Mouse (Mus musculus): ENCODE measurements around the gene Cers2. TPM values are rescaled to one million over a fixed set of nuclear protein-coding genes. Genes with fewer than 3 reads are reported as not detected.

Gene Cers2
- polyA plus RNA-seq, 1 experiment from 2014 or later: 97.4 TPM

Other genes starting within 250 kb of the Cers2 start
- gene Pip5k1a, start 207.9 kb upstream of the Cers2 start, polyA plus RNA-seq (2015; fragmentation: Nextera tagmentation; extraction: Ambion mirVana): 13.8 and 14.5 TPM in 2 replicates
- gene Vps72, start 203.8 kb upstream of the Cers2 start, polyA plus RNA-seq (2015; fragmentation: Nextera tagmentation; extraction: Ambion mirVana): 142 and 158 TPM in 2 replicates
- gene Tmod4, start 190.3 kb upstream of the Cers2 start, polyA plus RNA-seq (2015; fragmentation: Nextera tagmentation; extraction: Ambion mirVana): 0.98 and 1.7 TPM in 2 replicates
- 83.2 and 83.6 TPM in 2 replicates for gene Scnm1, start 180.8 kb upstream of the Cers2 start, polyA plus RNA-seq (2015; fragmentation: Nextera tagmentation; extraction: Ambion mirVana)
- 51.9 and 52.3 TPM in 2 replicates for gene Lysmd1, start 180.7 kb upstream of the Cers2 start, polyA plus RNA-seq (2015; fragmentation: Nextera tagmentation; extraction: Ambion mirVana)
- gene Tnfaip8l2, start 172.4 kb upstream of the Cers2 start, polyA plus RNA-seq (2015; fragmentation: Nextera tagmentation; extraction: Ambion mirVana): 3.0 and 3.3 TPM in 2 replicates
- gene Sema6c, start 154.3 kb upstream of the Cers2 start, polyA plus RNA-seq (2015; fragmentation: Nextera tagmentation; extraction: Ambion mirVana): 15.2 and 21.8 TPM in 2 replicates
- 2.4 and 3.0 TPM in 2 replicates for gene Gabpb2, start 96.9 kb upstream of the Cers2 start, polyA plus RNA-seq (2015; fragmentation: Nextera tagmentation; extraction: Ambion mirVana)
- 59.1 and 61.0 TPM in 2 replicates for gene Cdc42se1, start 86.1 kb upstream of the Cers2 start, polyA plus RNA-seq (2015; fragmentation: Nextera tagmentation; extraction: Ambion mirVana)
- gene Mllt11, start 82.6 kb upstream of the Cers2 start, polyA plus RNA-seq (2015; fragmentation: Nextera tagmentation; extraction: Ambion mirVana): 282 and 327 TPM in 2 replicates
- 0.29 and 0.30 TPM in 2 replicates for gene Gm128, start 73.2 kb upstream of the Cers2 start, polyA plus RNA-seq (2015; fragmentation: Nextera tagmentation; extraction: Ambion mirVana)
- gene Bnipl, start 63.6 kb upstream of the Cers2 start, polyA plus RNA-seq (2015; fragmentation: Nextera tagmentation; extraction: Ambion mirVana): 0.20 TPM in 1 of 2 replicates, not detected in the other
- gene Mindy1, start 33.4 kb upstream of the Cers2 start, polyA plus RNA-seq (2015; fragmentation: Nextera tagmentation; extraction: Ambion mirVana): 35.8 and 36.3 TPM in 2 replicates
- 77.6 and 79.9 TPM in 2 replicates for gene Prune1, start 32.7 kb upstream of the Cers2 start, polyA plus RNA-seq (2015; fragmentation: Nextera tagmentation; extraction: Ambion mirVana)
- 0.35 TPM in 2 replicates for gene Anxa9, start 7.6 kb upstream of the Cers2 start, polyA plus RNA-seq (2015; fragmentation: Nextera tagmentation; extraction: Ambion mirVana)
- gene Setdb1, start 42.4 kb downstream of the Cers2 start, polyA plus RNA-seq (2015; fragmentation: Nextera tagmentation; extraction: Ambion mirVana): 36.0 and 44.3 TPM in 2 replicates
- gene 4930558C23Rik, start 88.0 kb downstream of the Cers2 start, polyA plus RNA-seq (2015; fragmentation: Nextera tagmentation; extraction: Ambion mirVana): not detected in 2 replicates
- gene Arnt, start 119.6 kb downstream of the Cers2 start, polyA plus RNA-seq (2015; fragmentation: Nextera tagmentation; extraction: Ambion mirVana): 15.0 and 17.8 TPM in 2 replicates
- gene Ctsk, start 184.5 kb downstream of the Cers2 start, polyA plus RNA-seq (2015; fragmentation: Nextera tagmentation; extraction: Ambion mirVana): 8.4 and 10.0 TPM in 2 replicates
- 11.6 and 16.3 TPM in 2 replicates for gene Ctss, start 212.0 kb downstream of the Cers2 start, polyA plus RNA-seq (2015; fragmentation: Nextera tagmentation; extraction: Ambion mirVana)
- not detected in 2 replicates for gene Hormad1, start 244.9 kb downstream of the Cers2 start, polyA plus RNA-seq (2015; fragmentation: Nextera tagmentation; extraction: Ambion mirVana)

Measured in hindbrain, embryonic 16.5 days (tissue).